Mouse (Mus musculus): ENCODE data around the gene Mb. TPM values are rescaled to one million over a fixed set of nuclear protein-coding genes. Genes with fewer than 3 reads are reported as not detected.
"Not testable (repeated sequence)": the region's sequence is repeated elsewhere in the genome, so short reads cannot be mapped to it uniquely, and the experiment has no call there.

Gene Mb
- polyA plus RNA-seq, 1 experiment from 2014 or later: 0.60 TPM

DNA sequence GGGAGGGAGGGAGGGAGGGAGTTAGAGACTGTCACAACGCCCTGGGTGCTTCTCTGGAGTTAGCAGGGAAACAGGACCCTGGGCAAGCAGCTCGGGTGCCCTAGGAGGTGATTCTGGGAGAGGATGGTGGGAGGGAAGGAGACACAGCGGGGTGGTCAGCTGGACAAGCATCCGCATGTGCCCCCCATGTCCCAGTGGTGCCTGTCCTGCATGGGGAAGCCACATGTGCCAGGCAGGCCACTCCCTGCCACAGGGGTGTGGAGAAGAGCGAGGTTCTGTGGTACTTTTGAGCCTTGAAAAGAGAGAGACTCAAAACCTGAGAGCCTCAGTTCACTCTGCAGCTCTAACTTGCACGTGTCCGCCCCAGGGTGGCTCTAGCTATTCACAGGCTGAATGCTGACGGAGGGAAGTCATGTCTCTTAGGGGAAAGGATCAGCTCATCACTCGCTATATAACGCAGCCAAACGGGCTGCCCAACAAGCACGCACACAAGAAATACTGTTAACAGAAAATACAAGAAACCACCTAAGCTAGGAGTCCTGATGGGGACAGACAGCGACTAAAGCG is 28.9 kb upstream of the Mb start:
- Histone ChIP-seq H3K27me3 (ENCODE audit: low read depth, poor library complexity, severe bottlenecking) (no peaks in the 10 kb centered on the region), H3K27ac (no peak overlapping the region), H3K9me3 (replicated peaks) (no peaks in the 10 kb centered on the region), H3K4me1 (no peaks in the 10 kb centered on the region), H3K4me3 (no peak overlapping the region), H3K36me3 (peaks cover 86% of the 10 kb centered on the region)
- DNase-seq (ENCODE audit: low spot score): no peak
- WGBS: 79% methylated on average over 14 of the region's 14 CpGs

DNA sequence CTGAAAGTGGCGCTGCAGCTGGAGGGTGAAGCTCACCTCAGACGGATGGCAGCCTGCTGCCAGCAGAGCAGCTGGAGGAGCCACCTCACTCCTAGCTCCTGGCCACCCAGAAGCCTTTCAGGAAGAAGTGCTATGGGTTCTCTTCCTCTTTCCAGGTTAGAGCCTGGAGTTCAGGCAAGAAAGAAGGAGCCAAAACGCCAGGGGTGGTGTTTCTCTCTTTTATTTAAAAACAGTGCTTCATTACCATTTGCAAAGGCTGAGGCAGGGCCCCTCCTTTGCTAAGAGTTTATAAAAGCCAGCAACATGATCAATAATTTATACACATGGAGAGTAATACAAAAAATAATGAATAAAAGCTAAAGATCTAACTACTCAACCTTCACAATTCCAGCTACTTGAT is 28.3 kb upstream of the Mb start:
- no peak for DNase-seq (ENCODE audit: low spot score)
- 77% methylated on average over 3 of the region's 3 CpGs for WGBS
- H3K9me3 ChIP-seq (replicated peaks): no peaks in the 10 kb centered on the region
- H3K27ac ChIP-seq: no peak overlapping the region
- no peaks in the 10 kb centered on the region for H3K4me1 ChIP-seq
- H3K4me3 ChIP-seq: no peak overlapping the region
- peaks cover 81% of the 10 kb centered on the region for H3K36me3 ChIP-seq
- no peaks in the 10 kb centered on the region for H3K27me3 ChIP-seq (ENCODE audit: low read depth, poor library complexity, severe bottlenecking)

DNA sequence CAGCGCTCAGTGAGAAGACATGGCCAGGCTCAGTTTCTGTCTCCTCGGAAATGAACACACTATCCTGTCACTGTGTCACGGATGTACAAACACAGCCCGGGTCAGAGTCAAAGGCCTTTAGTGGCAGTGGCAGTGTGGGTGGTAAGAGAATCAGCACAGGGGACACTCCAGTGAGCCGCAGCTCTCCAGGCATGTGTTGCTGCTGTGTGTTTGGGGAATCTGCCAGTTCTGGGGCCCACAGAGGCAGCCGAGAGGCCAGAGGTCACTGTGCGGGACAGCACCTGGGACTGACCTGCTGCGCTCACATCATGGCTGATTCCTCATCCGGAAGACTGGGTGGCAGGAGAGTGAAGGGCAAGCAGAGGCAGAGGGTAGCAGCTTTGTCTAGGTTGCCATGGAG is 27.4 kb upstream of the Mb start:
- Histone ChIP-seq H3K4me3 (no peak overlapping the region), H3K27ac (no peak overlapping the region), H3K4me1 (no peaks in the 10 kb centered on the region), H3K27me3 (ENCODE audit: low read depth, poor library complexity, severe bottlenecking) (no peaks in the 10 kb centered on the region), H3K36me3 (peaks cover 74% of the 10 kb centered on the region), H3K9me3 (replicated peaks) (no peaks in the 10 kb centered on the region)
- WGBS: 93% methylated on average over 9 of the region's 9 CpGs
- DNase-seq (ENCODE audit: low spot score): no peak

- Histone ChIP-seq H3K4me3 (no peak overlapping the region), H3K4me1 (peaks cover 10% of the 10 kb centered on the region), H3K27me3 (ENCODE audit: low read depth, poor library complexity, severe bottlenecking) (no peaks in the 10 kb centered on the region), H3K27ac (no peak overlapping the region), H3K9me3 (replicated peaks) (no peaks in the 10 kb centered on the region), H3K36me3 (peaks cover 61% of the 10 kb centered on the region)
- no peak for DNase-seq (ENCODE audit: low spot score)
- WGBS: 80% methylated on average over 3 of the region's 3 CpGs
Measured at GRCm38 (mm10) chr15:77076523-77076922, 26.1 kb upstream of the Mb start.

DNA sequence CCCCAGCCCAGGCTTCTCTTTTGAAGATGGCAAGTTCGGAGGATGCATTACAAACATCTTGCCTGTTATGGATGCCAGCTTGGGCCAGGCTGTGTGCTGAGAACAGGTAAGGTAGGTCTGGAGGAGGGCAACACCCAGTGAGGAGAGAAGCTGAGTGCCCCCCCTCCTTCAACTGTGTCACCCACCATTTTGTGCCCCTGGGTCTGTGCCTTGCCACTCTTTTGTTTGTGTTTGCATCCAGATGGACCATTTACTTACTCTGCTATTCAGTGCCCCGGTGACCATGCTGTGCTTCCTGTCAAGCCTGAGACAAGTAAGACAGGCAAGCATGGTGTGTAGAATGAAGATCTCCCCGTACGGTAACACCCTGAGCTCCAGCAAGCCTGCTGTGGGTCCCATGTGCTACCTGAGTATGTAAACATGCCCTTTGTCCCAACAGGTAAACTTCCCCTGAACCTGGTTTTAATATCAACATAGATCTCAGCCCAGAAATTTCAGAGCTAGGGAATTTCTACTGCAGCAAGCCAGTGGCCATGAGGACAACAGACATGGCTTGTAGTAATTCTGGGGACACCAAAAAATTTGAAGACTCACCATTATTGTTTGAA is 22.2 kb upstream of the Mb start:
- 91% methylated on average over 4 of the region's 4 CpGs for WGBS
- H3K9me3 ChIP-seq (replicated peaks): no peaks in the 10 kb centered on the region
- H3K27me3 ChIP-seq (ENCODE audit: low read depth, poor library complexity, severe bottlenecking): no peaks in the 10 kb centered on the region
- peaks cover 23% of the 10 kb centered on the region for H3K36me3 ChIP-seq
- no peak for DNase-seq (ENCODE audit: low spot score)
- H3K4me3 ChIP-seq: no peak overlapping the region
- no peak overlapping the region for H3K27ac ChIP-seq
- peaks cover 18% of the 10 kb centered on the region for H3K4me1 ChIP-seq

GRCm38 (mm10) chr15:77071501-77071900 is 21.0 kb upstream of the Mb start:
- Histone ChIP-seq H3K9me3 (replicated peaks) (no peaks in the 10 kb centered on the region), H3K27ac (0 out of 2 replicates have a peak overlapping the region, but pooled peaks have one; percentile 31), H3K36me3 (peaks cover 12% of the 10 kb centered on the region), H3K27me3 (ENCODE audit: low read depth, poor library complexity, severe bottlenecking) (no peaks in the 10 kb centered on the region), H3K4me3 (peak overlapping the region; percentile 24), H3K4me1 (peaks cover 18% of the 10 kb centered on the region)
- DNase-seq (ENCODE audit: low spot score): peak; percentile 62
- 17% methylated on average over 10 of the region's 10 CpGs for WGBS

DNA sequence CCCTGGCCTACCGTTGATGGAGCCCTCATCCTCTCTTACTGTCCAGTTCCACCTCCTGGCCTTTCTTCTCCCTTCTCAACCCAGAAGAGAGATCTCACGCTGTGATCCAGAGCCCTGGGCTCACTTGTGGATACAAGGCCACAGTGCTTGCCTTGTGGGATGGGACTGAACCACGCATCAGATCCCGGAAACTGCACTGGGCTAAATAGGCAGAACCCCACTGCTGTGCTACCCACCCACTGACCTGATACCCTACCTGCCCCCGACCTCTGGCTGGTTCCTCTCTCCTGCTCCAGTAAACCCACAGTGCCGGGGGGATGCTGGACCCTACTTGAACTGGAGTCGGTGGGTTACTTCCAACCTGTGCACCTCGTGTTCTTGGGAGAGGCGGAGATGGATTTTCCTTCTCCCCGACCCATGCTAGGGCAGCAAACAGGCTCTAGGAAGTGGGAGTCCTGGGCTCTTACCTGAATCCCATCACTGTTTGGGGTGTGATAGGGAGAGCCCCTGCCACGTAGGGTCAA is 20.3 kb upstream of the Mb start:
- 0 out of 2 replicates have a peak overlapping the region, but pooled peaks have one; percentile 31 for H3K27ac ChIP-seq

DNA sequence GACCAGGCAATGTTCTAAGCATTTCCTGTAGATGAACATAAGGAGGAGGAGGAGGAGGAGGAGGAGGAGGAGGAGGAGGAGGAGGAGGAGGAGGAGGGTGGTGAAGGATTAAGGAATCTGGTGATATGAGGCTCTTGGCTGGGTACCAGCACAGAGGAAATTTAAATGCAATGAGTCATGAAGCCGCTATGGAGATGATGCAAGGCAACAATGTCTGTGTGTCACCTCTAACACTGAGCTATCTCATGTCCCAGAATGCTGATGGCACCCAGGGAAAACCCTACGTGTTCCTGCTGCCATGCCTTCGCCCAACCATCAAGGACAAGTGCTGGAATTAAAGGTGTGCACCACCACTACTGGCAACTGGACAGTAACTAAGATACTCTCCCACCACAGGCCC is 18.5 kb upstream of the Mb start:
- Histone ChIP-seq H3K4me3 (no peak overlapping the region), H3K27ac (no peak overlapping the region), H3K36me3 (no peaks in the 10 kb centered on the region), H3K27me3 (ENCODE audit: low read depth, poor library complexity, severe bottlenecking) (no peaks in the 10 kb centered on the region), H3K4me1 (peaks cover 18% of the 10 kb centered on the region), H3K9me3 (replicated peaks) (no peaks in the 10 kb centered on the region)
- no peak for DNase-seq (ENCODE audit: low spot score)
- WGBS: 95% methylated on average over 3 of the region's 3 CpGs

More for the DNA sequence above, 20.3 kb upstream of the Mb start:
- H3K9me3 ChIP-seq (replicated peaks): no peaks in the 10 kb centered on the region
- peaks cover 5% of the 10 kb centered on the region for H3K36me3 ChIP-seq
- H3K4me1 ChIP-seq: peaks cover 18% of the 10 kb centered on the region
- 87% methylated on average over 11 of the region's 11 CpGs for WGBS
- H3K27me3 ChIP-seq (ENCODE audit: low read depth, poor library complexity, severe bottlenecking): no peaks in the 10 kb centered on the region
- DNase-seq (ENCODE audit: low spot score): no peak
- H3K4me3 ChIP-seq: no peak overlapping the region

GRCm38 (mm10) chr15:77068439-77068861 is 18.0 kb upstream of the Mb start:
- 76% methylated on average over 3 of the region's 3 CpGs for WGBS
- no peaks in the 10 kb centered on the region for H3K9me3 ChIP-seq (replicated peaks)
- peaks cover 18% of the 10 kb centered on the region for H3K4me1 ChIP-seq
- no peak overlapping the region for H3K4me3 ChIP-seq
- no peak overlapping the region for H3K27ac ChIP-seq
- H3K27me3 ChIP-seq (ENCODE audit: low read depth, poor library complexity, severe bottlenecking): no peaks in the 10 kb centered on the region
- DNase-seq (ENCODE audit: low spot score): no peak
- H3K36me3 ChIP-seq: no peaks in the 10 kb centered on the region

GRCm38 (mm10) chr15:77066233-77066632 is 15.8 kb upstream of the Mb start:
- no peak overlapping the region for H3K27ac ChIP-seq
- no peak for DNase-seq (ENCODE audit: low spot score)
- 87% methylated on average over 6 of the region's 6 CpGs for WGBS
- H3K4me1 ChIP-seq: peaks cover 5% of the 10 kb centered on the region
- no peaks in the 10 kb centered on the region for H3K36me3 ChIP-seq
- H3K4me3 ChIP-seq: no peak overlapping the region
- no peaks in the 10 kb centered on the region for H3K9me3 ChIP-seq (replicated peaks)
- no peaks in the 10 kb centered on the region for H3K27me3 ChIP-seq (ENCODE audit: low read depth, poor library complexity, severe bottlenecking)

DNA sequence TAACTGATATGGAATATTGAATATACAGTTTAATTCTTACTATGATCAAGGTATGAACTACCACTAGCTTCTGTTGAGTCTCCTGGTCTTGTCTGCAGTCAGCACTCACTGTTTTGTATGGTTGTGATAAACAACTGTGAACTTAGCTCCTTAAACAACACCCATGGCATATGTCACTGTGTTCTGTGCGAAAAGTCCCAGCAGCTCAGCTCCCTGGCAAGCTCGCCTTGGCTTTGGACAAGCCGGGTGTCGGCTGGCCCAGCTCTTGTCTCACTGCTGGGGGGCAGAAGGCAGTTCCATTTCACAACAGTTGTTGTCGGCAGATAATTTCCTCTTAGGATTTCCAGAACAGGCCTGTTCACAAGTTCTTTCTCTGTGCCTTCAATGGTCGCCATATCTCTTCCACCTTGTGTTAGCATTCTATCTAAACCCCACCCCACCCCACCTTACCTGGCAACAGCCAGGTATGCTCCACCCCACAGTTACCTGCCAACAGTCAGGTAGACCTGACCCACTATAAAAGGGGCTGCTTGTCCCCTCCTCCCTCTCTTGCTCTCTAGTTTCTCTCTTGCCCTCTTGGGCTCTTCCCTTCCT is 14.9 kb upstream of the Mb start:
- 90% methylated on average over 6 of the region's 6 CpGs for WGBS
- no peak overlapping the region for H3K27ac ChIP-seq
- H3K36me3 ChIP-seq: no peaks in the 10 kb centered on the region
- H3K27me3 ChIP-seq (ENCODE audit: low read depth, poor library complexity, severe bottlenecking): no peaks in the 10 kb centered on the region
- DNase-seq (ENCODE audit: low spot score): no peak
- no peaks in the 10 kb centered on the region for H3K9me3 ChIP-seq (replicated peaks)
- H3K4me3 ChIP-seq: no peak overlapping the region
- no peaks in the 10 kb centered on the region for H3K4me1 ChIP-seq

GRCm38 (mm10) chr15:77062746-77063145 is 12.3 kb upstream of the Mb start:
- no peak overlapping the region for H3K4me3 ChIP-seq
- H3K27me3 ChIP-seq (ENCODE audit: low read depth, poor library complexity, severe bottlenecking): no peaks in the 10 kb centered on the region
- H3K27ac ChIP-seq: no peak overlapping the region
- no peak for DNase-seq (ENCODE audit: low spot score)
- no peaks in the 10 kb centered on the region for H3K9me3 ChIP-seq (replicated peaks)
- H3K4me1 ChIP-seq: no peaks in the 10 kb centered on the region
- no peaks in the 10 kb centered on the region for H3K36me3 ChIP-seq

GRCm38 (mm10) chr15:77059416-77059815 is 8.9 kb upstream of the Mb start:
- not testable (repeated sequence) for H3K27ac ChIP-seq; DNase-seq (ENCODE audit: low spot score); H3K4me3 ChIP-seq; H3K36me3 ChIP-seq; H3K27me3 ChIP-seq (ENCODE audit: low read depth, poor library complexity, severe bottlenecking); H3K9me3 ChIP-seq (replicated peaks)
- H3K4me1 ChIP-seq: peaks cover 15% of the 10 kb centered on the region
- WGBS: 94% methylated on average over 4 of the region's 4 CpGs

All from limb, embryonic 10.5 days (tissue).